Mouse (Mus musculus) layer of hippocampus, postnatal 14 days (tissue): ENCODE results near the gene Tmem247. TPM values are rescaled to one million over a fixed set of nuclear protein-coding genes. Genes with fewer than 3 reads are reported as not detected.

ENCODE experiments used
- DNase-seq, 2 experiments: peaks; one replicate each; pipeline ENCODE4 v3.0.0; 2021 to 2022; ENCODE audit warnings: low spot score in 2 of 2, mixed read lengths in 1 of 2
- total RNA-seq, 2 experiments: library from RNA; stranded (reverse); gene quantifications; 2 replicates each; pipeline ENCODE4 v1.2.3; 2021

Tmem247 gene
- total RNA-seq, 2 experiments from 2014 or later = not detected

- no peak for DNase-seq
Observed at GRCm38 (mm10) chr17:86913003-86913607, 4.0 kb upstream of the Tmem247 start.

GRCm38 (mm10) chr17:86915540-86915939 lies 1.6 kb upstream of the Tmem247 start:
- no peak for DNase-seq

GRCm38 (mm10) chr17:86918786-86919185 lies 1.6 kb downstream of the Tmem247 start:
- DNase-seq = no peak

- no peak for DNase-seq
Observed at GRCm38 (mm10) chr17:86919729-86920128, 2.6 kb downstream of the Tmem247 start.

GRCm38 (mm10) chr17:86924679-86925078 lies 7.5 kb downstream of the Tmem247 start:
- DNase-seq = no peak

- no peak for DNase-seq
Observed at GRCm38 (mm10) chr17:86926836-86927235, 9.7 kb downstream of the Tmem247 start.

GRCm38 (mm10) chr17:86929355-86929754 lies 12.2 kb downstream of the Tmem247 start:
- no peak for DNase-seq

GRCm38 (mm10) chr17:86929981-86930380 lies 12.8 kb downstream of the Tmem247 start:
- no peak for DNase-seq

- DNase-seq = no peak
Observed at GRCm38 (mm10) chr17:86932896-86933295, 15.7 kb downstream of the Tmem247 start.

GRCm38 (mm10) chr17:86937064-86937463 lies 19.9 kb downstream of the Tmem247 start:
- DNase-seq = no peak

GRCm38 (mm10) chr17:86937497-86938155 lies 20.5 kb downstream of the Tmem247 start:
- DNase-seq = peak; percentile 73 to 75

- DNase-seq = no peak
Observed at GRCm38 (mm10) chr17:86938683-86939082, 21.5 kb downstream of the Tmem247 start.

GRCm38 (mm10) chr17:86942112-86942511 lies 25.0 kb downstream of the Tmem247 start:
- no peak for DNase-seq

GRCm38 (mm10) chr17:86943158-86943557 lies 26.0 kb downstream of the Tmem247 start:
- no peak for DNase-seq

GRCm38 (mm10) chr17:86946078-86946477 lies 28.9 kb downstream of the Tmem247 start:
- DNase-seq = no peak

- peak; percentile 64 to 85 for DNase-seq
Observed at GRCm38 (mm10) chr17:86947840-86948796, 31.0 kb downstream of the Tmem247 start, which contains the start of gene Atp6v1e2. TSS of gene Atp6v1e2 (minus strand) at chr17:86947897.

- DNase-seq = no peak
Observed at GRCm38 (mm10) chr17:86948801-86949200, 31.7 kb downstream of the Tmem247 start.

GRCm38 (mm10) chr17:86957239-86957638 lies 40.1 kb downstream of the Tmem247 start:
- DNase-seq = no peak

- no peak for DNase-seq
Observed at GRCm38 (mm10) chr17:86957968-86958367, 40.8 kb downstream of the Tmem247 start.

GRCm38 (mm10) chr17:86961301-86961841 lies 44.2 kb downstream of the Tmem247 start:
- peak in 1 of 2 experiments; percentile 46 for DNase-seq

- peak; percentile 80 to 85 for DNase-seq
Observed at GRCm38 (mm10) chr17:86962297-86962893, 45.2 kb downstream of the Tmem247 start.
